ENCODE assay signal across 13 mouse cellular contexts in the genomic region with DNA sequence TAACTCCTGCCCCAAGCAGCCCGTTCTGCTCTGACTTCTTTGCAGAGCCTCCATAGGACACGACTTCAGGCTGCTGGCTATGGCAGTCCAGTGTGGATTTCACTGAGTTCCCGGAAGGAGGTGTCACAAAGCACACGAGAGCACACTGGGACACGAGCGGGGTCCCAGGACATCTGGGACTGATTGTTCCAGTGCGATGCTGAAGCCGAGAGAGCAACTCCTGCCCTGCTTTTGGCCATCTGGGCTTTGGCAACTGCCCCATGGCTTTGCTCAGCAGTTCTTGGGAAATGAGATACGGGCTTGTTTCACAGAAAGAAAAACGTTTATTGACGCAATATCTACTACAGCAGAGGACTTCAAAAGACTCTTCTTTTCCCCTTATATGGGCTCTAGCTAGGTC. TPM values are rescaled to one million over a fixed set of nuclear protein-coding genes. Genes with fewer than 3 reads are reported as not detected.
A peak's percentile ranks its signal among the peaks of the same experiment; 100 is the strongest.
DNase-seq lines count a peak whose midpoint lies in the region; ATAC-seq lines count a peak whose summit lies in the region.
"Had no signal": no experiment of that assay in that cellular context is flagged by ENCODE, and none has a peak within 500 bp of the region (broad histone marks: within the 10 kb centered on the region; RNA-seq: fewer than 3 reads in every experiment).

No protein-coding gene starts in this region.

- intact Hi-C loops in gastrocnemius, postnatal 14 days (cut with DNase I; ENCODE audit: low total_unique reads), result loop anchor here (10.0 kb wide), 2 partner anchors 209 to 369 kb away; partner anchors contain the start of gene Rai14

- H3K9ac ChIP-seq in hindbrain, embryonic 14.5 days, result no peak overlapping the region
- H3K9ac ChIP-seq: liver, embryonic 14.5 days had no signal

- no peaks in the 10 kb centered on the region for H3K9me3 ChIP-seq in hindbrain, embryonic 14.5 days (ENCODE audit: control insufficient read depth, low read length)

- 80% methylated on average over 11 of the region's 11 CpGs for WGBS in hindbrain, embryonic 14.5 days

- no peak overlapping the region for H3K4me3 ChIP-seq in hindbrain, embryonic 14.5 days (replicated peaks; ENCODE audit: low read length)
- H3K4me3 ChIP-seq: erythroblast, embryonic 14.5 days; myocyte had no signal

- H3K4me2 ChIP-seq in hindbrain, embryonic 14.5 days (replicated peaks), result no peak overlapping the region

- no peak for ATAC-seq in hindbrain, embryonic 14.5 days (ENCODE audit: low FRiP score)

- H3K4me1 ChIP-seq in hindbrain, embryonic 14.5 days (replicated peaks; ENCODE audit: control insufficient read depth, insufficient read depth, low read length), result no peaks in the 10 kb centered on the region

- no peak overlapping the region for H3K27ac ChIP-seq in hindbrain, embryonic 14.5 days
- H3K27ac ChIP-seq: liver, embryonic 14.5 days had no signal

- no peaks in the 10 kb centered on the region for H3K36me3 ChIP-seq in hindbrain, embryonic 14.5 days (replicated peaks; ENCODE audit: control insufficient read depth, insufficient read depth)

- peak; percentile 34 for DNase-seq in adrenal gland, adult 2 months
- peak; percentile 13 for DNase-seq in adrenal gland, postnatal 25 days
- peak; percentile 62 for DNase-seq in gastrocnemius, postnatal 14 days
- peak; percentile 5 to 18 for DNase-seq in kidney, postnatal 4 days
- DNase-seq in layer of hippocampus, adult 11-12 months (ENCODE audit: low spot score), result no peak
- no peak for DNase-seq in hindbrain, embryonic 14.5 days (ENCODE audit: low spot score)
- no peak for DNase-seq in thymus, adult 18-20 months
- no peak for DNase-seq in natural killer cell, adult 2 months (ENCODE audit: low spot score in 2 of 2)

- no peaks in the 10 kb centered on the region for H3K27me3 ChIP-seq in hindbrain, embryonic 14.5 days (ENCODE audit: control insufficient read depth, insufficient read depth, low read length)

RNA-seq across cellular contexts. Expression of gene Rad1, which starts 20.3 kb away (rescaled TPM):
- 10 to 100 TPM; 12.5 to 15.1 TPM for total RNA-seq in adrenal gland, adult 2 months (2021)
- 4.1 and 5.2 TPM in 2 replicates for polyA plus RNA-seq in adrenal gland, adult 2 months (2012; rRNA removed)
- total RNA-seq in adrenal gland, postnatal 25 days (2021), result 14.8 and 19.7 TPM in 2 replicates
- 1 to 10 TPM; 5.0 to 5.8 TPM for total RNA-seq in gastrocnemius, postnatal 14 days (2021)
- polyA plus RNA-seq in hindbrain, embryonic 14.5 days (2014; fragmentation: Nextera tagmentation; extraction: Ambion mirVana), result 13.4 and 14.9 TPM in 2 replicates

RNA-seq across cellular contexts. Expression of gene Brix1, which starts 20.4 kb away (rescaled TPM):
- total RNA-seq in adrenal gland, adult 2 months (2021), result 10 to 100 TPM; 42.6 to 53.2 TPM
- polyA plus RNA-seq in adrenal gland, adult 2 months (2012; rRNA removed), result 0.28 and 0.46 TPM in 2 replicates
- total RNA-seq in adrenal gland, postnatal 25 days (2021), result 42.7 and 45.6 TPM in 2 replicates
- total RNA-seq in gastrocnemius, postnatal 14 days (2021), result 10 to 100 TPM; 15.6 to 18.0 TPM
- 61.3 and 66.5 TPM in 2 replicates for polyA plus RNA-seq in hindbrain, embryonic 14.5 days (2014; fragmentation: Nextera tagmentation; extraction: Ambion mirVana)

RNA-seq across cellular contexts. Expression of gene Dnajc21, which starts 35.8 kb away (rescaled TPM):
- total RNA-seq in adrenal gland, adult 2 months (2021), result 10 to 100 TPM; 32.8 to 36.4 TPM
- 0.88 and 1.5 TPM in 2 replicates for polyA plus RNA-seq in adrenal gland, adult 2 months (2012; rRNA removed)
- 35.7 and 50.6 TPM in 2 replicates for total RNA-seq in adrenal gland, postnatal 25 days (2021)
- total RNA-seq in gastrocnemius, postnatal 14 days (2021), result 10 to 100 TPM; 26.6 to 27.9 TPM
- polyA plus RNA-seq in hindbrain, embryonic 14.5 days (2014; fragmentation: Nextera tagmentation; extraction: Ambion mirVana), result 12.5 and 13.0 TPM in 2 replicates

RNA-seq across cellular contexts. Expression of gene Ttc23l, which starts 52.4 kb away (rescaled TPM):
- total RNA-seq in adrenal gland, adult 2 months (2021), result not detected
- not detected in 2 replicates for polyA plus RNA-seq in adrenal gland, adult 2 months (2012; rRNA removed)
- total RNA-seq in adrenal gland, postnatal 25 days (2021), result not detected in 2 replicates
- total RNA-seq in gastrocnemius, postnatal 14 days (2021), result not detected
- polyA plus RNA-seq in hindbrain, embryonic 14.5 days (2014; fragmentation: Nextera tagmentation; extraction: Ambion mirVana), result not detected in 2 replicates
- total RNA-seq: MEL had no signal
- polyA plus RNA-seq: erythroblast, embryonic 14.5 days; liver, embryonic 14.5 days; myocyte; spleen, adult 2 months had no signal

Comparison
In these comparisons a context has a peak if more than half of its experiments do, and no peak if none do; other contexts are left out.
1. DNase-seq: peak in adrenal gland, adult 2 months (single experiment), adrenal gland, postnatal 25 days (single experiment), gastrocnemius, postnatal 14 days (single experiment) and kidney, postnatal 4 days (2 of 2); none in layer of hippocampus, adult 11-12 months (single experiment), hindbrain, embryonic 14.5 days (single experiment), thymus, adult 18-20 months (0 of 2) and natural killer cell, adult 2 months (0 of 2).